Mouse (Mus musculus) heart, embryonic 12.5 days (tissue): ENCODE measurements around the gene Arx. TPM values are rescaled to one million over a fixed set of nuclear protein-coding genes. Genes with fewer than 3 reads are reported as not detected.

Source experiments
- ATAC-seq: fragments of 200-750 bp; cut with Nextera tagmentation; 2 replicates; pipeline ENCODE4 v1.8.0; 2017; ENCODE audit warnings: moderate TSS enrichment, moderate library complexity; ENCODE audit not compliant: insufficient number of reproducible peaks, low FRiP score
- H3K27ac ChIP-seq: fragments of 300-500 bp; sonication (generic); 2 replicates; pipeline ENCODE4 v1.5.1; 2016; ENCODE audit warnings: mild to moderate bottlenecking, moderate library complexity; ENCODE audit not compliant: poor library complexity, severe bottlenecking
- H3K27me3 ChIP-seq: fragments of 300-500 bp; sonication (generic); replicated peaks from 2 replicates; pipeline ENCODE4 v1.6.1; 2016; ENCODE audit warnings: mild to moderate bottlenecking, moderate library complexity
- H3K36me3 ChIP-seq: fragments of 300-500 bp; sonication (generic); 2 replicates; pipeline ENCODE4 v1.6.1; 2016; ENCODE audit warnings: mild to moderate bottlenecking, moderate library complexity
- H3K4me1 ChIP-seq: fragments of 300-500 bp; sonication (generic); replicated peaks from 2 replicates; pipeline ENCODE4 v1.6.1; 2016; ENCODE audit warnings: mild to moderate bottlenecking
- H3K4me2 ChIP-seq: fragments of 300-500 bp; sonication (generic); 2 replicates; pipeline ENCODE4 v1.6.1; 2016; ENCODE audit warnings: mild to moderate bottlenecking, moderate library complexity
- H3K4me3 ChIP-seq: fragments of 300-500 bp; sonication (generic); 2 replicates; pipeline ENCODE4 v1.5.1; 2016; ENCODE audit warnings: mild to moderate bottlenecking
- H3K9ac ChIP-seq: fragments of 300-500 bp; sonication (generic); 2 replicates; pipeline ENCODE4 v1.6.1; 2016; ENCODE audit warnings: mild to moderate bottlenecking, moderate library complexity
- H3K9me3 ChIP-seq: fragments of 300-500 bp; sonication (generic); replicated peaks from 2 replicates; pipeline ENCODE4 v1.6.1; 2016; ENCODE audit warnings: mild to moderate bottlenecking, moderate library complexity
- WGBS: fragments of 180-500 bp; shearing (Covaris S2); methylation state at CpG from one replicate; pipeline ENCODE4 v1.1.7; 2016; 5-methylcytosine and 5-hydroxymethylcytosine counted together
- polyA plus RNA-seq: library from polyadenylated mRNA; unstranded; fragments of >200 nt; fragmentation: Nextera tagmentation; extraction: Ambion mirVana; gene quantifications from 2 replicates; pipeline ENCODE4 v1.2.1, GENCODE M21; 2016

Arx gene
- polyA plus RNA-seq = 0.10 TPM in 1 of 2 replicates, not detected in the other

DNA sequence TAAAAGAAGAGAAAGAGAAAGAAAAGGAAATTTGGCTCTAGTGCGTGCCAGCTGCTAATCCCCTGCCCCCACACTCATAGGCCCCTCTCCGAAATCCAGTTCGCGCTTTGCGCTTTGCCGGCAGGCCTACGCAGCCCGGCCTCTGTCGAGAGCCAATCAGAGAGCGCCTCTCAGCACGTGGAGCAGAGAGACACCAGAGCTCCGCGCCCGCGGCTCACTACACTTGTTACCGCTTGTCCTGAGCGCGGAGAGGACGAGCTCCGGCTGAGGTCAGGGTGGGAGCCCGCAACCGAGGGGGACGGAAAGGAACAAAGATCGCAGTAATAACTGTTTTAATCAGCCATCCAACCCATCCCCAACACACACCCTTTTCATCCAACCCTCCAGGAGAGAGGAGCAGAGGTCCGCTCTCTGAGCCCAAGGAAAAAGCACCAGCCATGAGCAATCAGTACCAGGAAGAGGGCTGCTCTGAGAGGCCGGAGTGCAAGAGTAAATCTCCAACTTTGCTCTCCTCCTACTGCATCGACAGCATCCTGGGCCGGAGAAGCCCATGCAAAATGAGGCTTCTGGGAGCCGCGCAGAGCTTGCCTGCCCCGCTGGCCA, at the start of gene Arx:
TSS of gene Arx (plus strand) at position 155 of the 603 bp plus-strand sequence.
- peak; percentile 84; the same call in 1 of the 2 replicates for ATAC-seq
- WGBS = 16% methylated on average over 31 of the region's 31 CpGs
- Histone ChIP-seq H3K36me3 (no peaks in the 10 kb centered on the region), H3K9ac (no peak within 1 kb of the TSS), H3K4me2 (peak within 1 kb of the TSS; percentile 46), H3K27me3 (peaks cover 85% of the 10 kb centered on the region), H3K4me3 (peak within 1 kb of the TSS; percentile 15; the same call in 1 of the 2 replicates), H3K4me1 (peaks cover 13% of the 10 kb centered on the region), H3K27ac (no peak within 1 kb of the TSS), H3K9me3 (no peaks in the 10 kb centered on the region; the same call in 1 of the 2 replicates)

DNA sequence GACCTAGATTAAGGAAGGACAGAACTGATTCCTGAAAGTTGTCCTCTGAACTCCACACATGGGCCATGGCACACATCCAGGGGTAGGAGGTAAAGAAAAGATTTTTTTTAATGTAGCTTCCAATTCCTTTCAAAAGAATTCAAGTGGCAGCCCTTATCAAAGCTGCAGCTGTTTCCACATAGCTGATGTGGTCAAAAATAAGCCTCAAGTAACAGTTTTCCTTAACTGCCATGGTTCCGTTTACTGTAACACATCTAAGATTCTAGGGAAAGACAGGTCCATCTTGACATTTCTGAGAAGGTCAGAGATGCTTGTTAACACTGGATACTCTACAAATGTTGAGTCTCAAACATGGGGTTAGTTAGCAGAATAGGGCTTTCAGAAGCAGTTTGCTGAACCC, 34.9 kb upstream of the Arx start:
- no peak for ATAC-seq
- Histone ChIP-seq H3K4me2 (no peak overlapping the region), H3K4me1 (no peaks in the 10 kb centered on the region), H3K4me3 (no peak overlapping the region), H3K27me3 (no peaks in the 10 kb centered on the region), H3K9ac (no peak overlapping the region), H3K27ac (no peak overlapping the region), H3K36me3 (no peaks in the 10 kb centered on the region), H3K9me3 (no peaks in the 10 kb centered on the region)
- 38% methylated on average over 1 of the region's 1 CpGs for WGBS

DNA sequence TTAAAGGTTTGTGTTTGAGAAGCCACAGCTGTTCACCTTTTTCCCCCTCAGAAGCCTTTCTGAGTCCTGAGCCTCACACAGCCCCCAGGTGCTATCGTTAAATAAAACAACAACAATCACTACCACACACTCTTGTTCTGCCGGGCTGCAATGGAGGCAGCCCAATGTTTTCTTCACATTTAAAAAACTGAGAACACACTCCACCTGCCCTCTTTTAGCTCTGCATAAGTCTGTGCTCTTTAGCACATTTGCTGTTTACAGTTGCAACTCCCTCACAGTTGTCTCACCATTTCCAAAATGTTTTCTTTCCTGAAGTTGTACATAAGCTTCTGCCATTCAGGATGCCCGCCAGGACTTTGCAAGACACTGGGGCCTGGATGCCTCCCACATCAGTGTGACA, 10.6 kb upstream of the Arx start:
- no peak for ATAC-seq
- WGBS = 43% methylated on average over 3 of the region's 3 CpGs
- no peak overlapping the region for H3K4me3 ChIP-seq
- no peak overlapping the region for H3K4me2 ChIP-seq
- H3K27me3 ChIP-seq = peaks cover 8% of the 10 kb centered on the region; the same call in 1 of the 2 replicates
- no peak overlapping the region for H3K27ac ChIP-seq
- H3K9ac ChIP-seq = no peak overlapping the region
- H3K9me3 ChIP-seq = no peaks in the 10 kb centered on the region
- no peaks in the 10 kb centered on the region for H3K4me1 ChIP-seq
- no peaks in the 10 kb centered on the region for H3K36me3 ChIP-seq

DNA sequence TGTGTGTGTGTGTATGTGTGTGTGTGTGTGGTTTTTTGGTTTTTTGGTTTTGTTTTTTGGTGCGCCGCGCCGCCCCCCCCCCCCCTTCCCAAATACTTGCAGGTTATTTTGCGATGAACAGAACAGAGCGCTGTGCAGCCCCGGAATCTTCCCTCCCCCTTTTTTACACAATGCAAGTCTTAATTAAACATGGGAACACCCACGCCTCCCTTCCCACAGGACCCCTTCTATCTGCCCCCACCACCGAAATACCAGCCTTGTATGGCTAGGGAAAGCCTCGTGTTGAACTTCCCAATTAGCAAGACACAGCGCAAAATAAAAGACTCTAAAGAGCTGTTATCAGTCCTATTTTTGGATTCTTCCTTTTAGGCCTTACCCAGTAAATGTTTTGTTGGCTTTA, 6.3 kb upstream of the Arx start:
- Histone ChIP-seq H3K9me3 (no peaks in the 10 kb centered on the region), H3K4me1 (0 out of 2 replicates have a peak, but pooled peaks cover 3% of the 10 kb centered on the region), H3K9ac (no peak overlapping the region), H3K4me2 (peak overlapping the region; percentile 45), H3K27me3 (peaks cover 38% of the 10 kb centered on the region), H3K27ac (no peak overlapping the region), H3K36me3 (no peaks in the 10 kb centered on the region), H3K4me3 (no peak overlapping the region)
- 34% methylated on average over 4 of the region's 11 CpGs for WGBS
- ATAC-seq = no peak

DNA sequence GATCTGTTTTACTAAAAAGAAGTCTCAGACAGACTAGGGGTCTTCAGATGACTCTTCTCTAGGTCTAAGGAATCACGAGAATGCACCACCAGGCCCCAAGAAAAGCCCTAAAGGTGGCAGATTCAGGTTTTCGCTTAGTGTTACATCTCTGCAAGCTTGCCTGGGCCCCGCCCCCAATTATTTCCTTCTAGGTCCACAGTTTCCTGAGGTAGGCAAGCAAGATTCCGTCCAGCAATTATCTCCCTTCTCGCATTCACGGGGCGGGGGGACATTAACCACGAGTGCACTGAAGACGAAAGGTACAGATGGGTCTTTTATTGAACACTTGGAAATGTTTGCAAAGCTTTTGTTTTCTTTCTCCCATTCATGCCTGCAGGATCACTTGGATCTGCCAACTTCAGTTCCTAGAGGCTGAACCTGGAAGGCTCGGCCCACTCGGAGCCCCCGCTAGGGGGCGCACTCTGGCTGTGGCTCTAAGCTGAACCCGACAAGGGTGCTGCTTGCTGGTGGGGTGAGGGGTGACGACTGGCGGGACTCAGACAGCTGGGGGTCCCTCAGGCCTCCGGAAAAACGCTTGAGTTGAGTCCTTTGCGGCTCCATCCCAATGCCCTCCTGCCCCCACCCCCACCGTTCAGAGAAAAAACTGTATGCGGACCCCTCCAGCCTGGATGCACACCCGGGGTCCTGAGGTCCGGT, 5.1 kb upstream of the Arx start:
- peak overlapping the region; percentile 19 for H3K4me3 ChIP-seq
- no peak overlapping the region for H3K9ac ChIP-seq
- no peaks in the 10 kb centered on the region for H3K9me3 ChIP-seq
- H3K27ac ChIP-seq = no peak overlapping the region
- peak; percentile 25; the same call in 1 of the 2 replicates for ATAC-seq
- peaks cover 50% of the 10 kb centered on the region for H3K27me3 ChIP-seq
- H3K4me2 ChIP-seq = peak overlapping the region; percentile 59
- no peaks in the 10 kb centered on the region for H3K36me3 ChIP-seq
- 0 out of 2 replicates have a peak, but pooled peaks cover 3% of the 10 kb centered on the region for H3K4me1 ChIP-seq
- 12% methylated on average over 23 of the region's 23 CpGs for WGBS

DNA sequence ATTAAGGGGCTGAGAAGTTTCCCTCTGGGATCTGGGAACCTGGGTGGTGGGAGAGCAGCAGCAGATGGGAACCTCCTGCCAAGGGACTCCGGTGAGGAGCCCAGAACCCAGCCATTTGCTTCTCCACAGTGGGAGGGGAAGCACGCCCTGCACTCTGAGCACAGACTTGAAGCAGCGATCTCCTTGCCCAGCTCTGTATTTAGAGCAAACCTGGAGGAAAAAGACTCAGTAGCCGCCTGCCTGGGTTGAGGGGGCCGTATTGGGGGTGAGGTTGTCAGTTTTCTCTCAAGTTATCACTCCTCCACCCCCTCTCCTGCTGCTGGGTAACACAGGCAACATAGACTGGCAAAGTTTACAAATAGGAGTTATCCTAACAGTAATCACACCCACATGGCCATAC, 4.5 kb upstream of the Arx start:
- Histone ChIP-seq H3K9ac (no peak overlapping the region), H3K4me3 (peak overlapping the region; percentile 19), H3K9me3 (no peaks in the 10 kb centered on the region; the same call in 1 of the 2 replicates), H3K27ac (no peak overlapping the region), H3K4me1 (0 out of 2 replicates have a peak, but pooled peaks cover 3% of the 10 kb centered on the region), H3K27me3 (peaks cover 55% of the 10 kb centered on the region), H3K4me2 (peak overlapping the region; percentile 59), H3K36me3 (no peaks in the 10 kb centered on the region)
- ATAC-seq = no peak
- 14% methylated on average over 5 of the region's 5 CpGs for WGBS

DNA sequence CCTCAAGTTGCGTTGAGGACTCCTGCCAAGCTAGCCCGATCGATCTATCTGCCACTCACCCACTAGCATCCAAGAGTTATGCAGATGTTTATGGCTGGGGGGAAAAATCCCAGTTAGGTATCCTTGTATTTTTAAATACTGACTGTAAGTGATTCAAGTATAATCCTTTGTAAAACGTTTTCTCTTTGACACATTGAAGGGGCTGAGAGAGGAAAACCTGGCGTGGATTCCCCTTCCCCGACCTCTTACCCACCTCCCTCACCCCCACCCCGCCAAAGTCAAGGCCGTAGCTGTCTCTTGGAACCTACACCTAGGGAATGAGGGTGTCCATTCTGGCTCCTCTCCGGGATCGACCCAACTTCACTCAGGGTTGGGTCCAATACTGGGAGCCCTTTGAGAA, 1.2 kb upstream of the Arx start:
- WGBS = 18% methylated on average over 10 of the region's 10 CpGs
- H3K27ac ChIP-seq = no peak overlapping the region
- H3K9me3 ChIP-seq = no peaks in the 10 kb centered on the region; the same call in 1 of the 2 replicates
- no peak overlapping the region for H3K4me3 ChIP-seq
- peaks cover 77% of the 10 kb centered on the region for H3K27me3 ChIP-seq
- H3K36me3 ChIP-seq = no peaks in the 10 kb centered on the region
- no peak overlapping the region for H3K9ac ChIP-seq
- no peak overlapping the region for H3K4me2 ChIP-seq
- H3K4me1 ChIP-seq = peaks cover 13% of the 10 kb centered on the region
- no peak for ATAC-seq

DNA sequence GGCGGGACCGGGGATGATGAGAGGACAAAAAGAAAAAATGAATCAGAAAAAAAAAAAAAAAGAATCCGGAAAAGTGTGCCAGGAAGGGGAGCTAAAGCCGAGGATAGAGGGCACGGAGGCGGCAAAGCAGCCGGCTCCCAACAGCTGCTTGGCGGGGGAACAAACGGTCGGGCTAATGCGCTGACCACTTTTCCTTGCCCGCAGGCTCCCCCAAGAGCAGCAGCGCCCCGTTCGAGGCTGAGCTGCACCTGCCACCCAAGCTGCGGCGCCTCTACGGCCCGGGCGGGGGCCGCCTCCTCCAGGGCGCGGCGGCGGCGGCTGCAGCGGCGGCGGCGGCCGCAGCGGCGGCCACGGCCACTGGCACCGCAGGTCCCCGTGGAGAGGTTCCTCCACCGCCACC, 2.1 kb downstream of the Arx start:
- Histone ChIP-seq H3K9ac (no peak overlapping the region), H3K4me1 (peaks cover 10% of the 10 kb centered on the region), H3K4me2 (peak overlapping the region; percentile 86), H3K36me3 (no peaks in the 10 kb centered on the region), H3K4me3 (peak overlapping the region; percentile 54), H3K9me3 (no peaks in the 10 kb centered on the region; the same call in 1 of the 2 replicates), H3K27ac (no peak overlapping the region), H3K27me3 (peaks cover 86% of the 10 kb centered on the region)
- ATAC-seq = no peak
- WGBS = 12% methylated on average over 24 of the region's 37 CpGs

DNA sequence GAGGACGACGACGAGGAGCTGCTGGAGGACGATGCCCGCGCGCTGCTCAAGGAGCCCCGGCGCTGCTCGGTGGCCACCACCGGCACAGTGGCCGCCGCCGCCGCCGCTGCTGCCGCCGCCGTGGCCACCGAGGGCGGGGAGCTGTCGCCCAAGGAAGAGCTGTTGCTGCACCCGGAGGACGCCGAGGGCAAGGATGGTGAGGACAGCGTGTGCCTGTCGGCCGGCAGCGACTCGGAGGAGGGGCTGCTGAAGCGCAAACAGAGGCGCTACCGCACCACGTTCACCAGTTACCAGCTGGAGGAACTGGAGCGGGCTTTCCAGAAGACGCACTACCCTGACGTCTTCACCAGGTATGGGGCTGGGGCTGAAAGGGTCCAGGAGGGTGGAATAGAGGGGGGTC, 2.8 kb downstream of the Arx start:
- Histone ChIP-seq H3K36me3 (no peaks in the 10 kb centered on the region), H3K4me3 (peak overlapping the region; percentile 54), H3K27me3 (peaks cover 92% of the 10 kb centered on the region), H3K4me2 (peak overlapping the region; percentile 86), H3K9me3 (no peaks in the 10 kb centered on the region; the same call in 1 of the 2 replicates), H3K9ac (no peak overlapping the region), H3K27ac (no peak overlapping the region), H3K4me1 (peaks cover 10% of the 10 kb centered on the region)
- no peak for ATAC-seq
- 14% methylated on average over 27 of the region's 37 CpGs for WGBS

DNA sequence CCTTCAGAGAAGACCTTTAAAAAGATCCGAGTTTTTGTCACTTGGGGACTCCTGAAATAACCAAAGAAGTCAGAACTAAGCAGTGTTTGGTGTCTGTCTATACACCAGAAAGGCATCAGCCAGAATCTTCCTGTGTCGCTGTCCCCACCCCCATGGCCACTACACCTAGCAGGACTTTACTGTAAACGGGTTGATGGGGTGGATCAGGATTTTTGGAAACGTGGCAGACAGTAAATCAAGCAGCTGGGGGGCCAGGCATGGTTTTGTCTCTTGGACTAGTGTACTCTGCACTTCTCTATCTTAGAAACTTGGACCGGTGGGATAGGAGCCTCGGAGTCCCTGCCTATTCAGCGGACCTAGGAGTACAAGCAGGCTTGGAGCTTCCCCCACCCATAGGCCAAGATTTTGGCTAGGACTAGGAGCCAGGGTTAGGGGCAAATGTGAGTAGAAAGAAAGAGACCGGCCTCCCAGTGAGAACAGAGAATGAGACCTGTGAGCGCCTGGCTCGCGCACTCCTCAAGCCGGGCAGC, 3.7 kb downstream of the Arx start:
- Histone ChIP-seq H3K4me1 (peaks cover 10% of the 10 kb centered on the region), H3K4me2 (no peak overlapping the region), H3K9me3 (no peaks in the 10 kb centered on the region; the same call in 1 of the 2 replicates), H3K4me3 (no peak overlapping the region), H3K36me3 (no peaks in the 10 kb centered on the region), H3K9ac (no peak overlapping the region), H3K27ac (no peak overlapping the region), H3K27me3 (peaks cover 93% of the 10 kb centered on the region)
- WGBS = 10% methylated on average over 12 of the region's 12 CpGs
- no peak for ATAC-seq

DNA sequence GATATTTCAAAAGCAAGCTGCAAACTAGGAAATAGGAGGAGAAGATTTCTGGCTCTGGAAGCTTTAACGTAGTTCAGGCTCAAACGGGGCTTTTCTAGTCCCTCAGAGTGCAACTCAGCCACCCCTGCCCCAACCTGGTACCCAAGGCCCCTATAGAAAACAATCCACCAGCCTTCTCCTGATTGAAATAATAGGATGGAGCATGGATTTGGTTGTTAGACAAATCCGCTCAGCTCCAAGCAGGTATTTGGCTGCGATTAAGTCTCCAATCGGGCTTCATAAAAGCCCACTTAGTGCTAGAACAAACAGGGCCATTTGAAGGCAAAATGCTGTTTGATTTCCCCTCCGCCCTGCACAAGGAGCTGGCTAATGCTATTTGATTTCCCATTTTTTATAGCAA, 5.8 kb downstream of the Arx start:
- Histone ChIP-seq H3K4me2 (no peak overlapping the region), H3K27me3 (peaks cover 91% of the 10 kb centered on the region), H3K36me3 (no peaks in the 10 kb centered on the region), H3K9me3 (no peaks in the 10 kb centered on the region), H3K4me1 (peaks cover 14% of the 10 kb centered on the region), H3K27ac (no peak overlapping the region), H3K9ac (no peak overlapping the region), H3K4me3 (no peak overlapping the region)
- 15% methylated on average over 6 of the region's 6 CpGs for WGBS
- no peak for ATAC-seq
